ENCODE assay signal across 19 mouse cellular contexts in the genomic region with DNA sequence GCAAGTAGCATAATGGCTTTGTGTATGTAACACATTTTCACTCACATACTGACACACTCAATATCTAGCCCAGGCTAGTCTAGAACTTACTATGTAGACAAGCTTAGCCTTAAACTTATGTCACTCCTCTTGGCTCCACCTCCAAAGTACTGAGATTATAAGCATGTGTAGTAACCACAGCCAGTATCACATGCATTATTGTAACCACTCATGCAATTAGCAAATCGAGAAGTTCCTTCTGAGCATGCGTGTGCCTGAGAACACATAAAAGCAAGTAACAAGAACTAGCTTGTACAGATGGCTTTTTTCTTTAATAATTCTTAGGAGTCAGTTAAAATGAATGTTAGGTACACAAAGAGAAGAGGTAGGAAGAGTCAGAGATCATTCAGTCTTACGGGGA. TPM values are rescaled to one million over a fixed set of nuclear protein-coding genes. Genes with fewer than 3 reads are reported as not detected.
DNase-seq lines count a peak whose midpoint lies in the region; ATAC-seq and TF ChIP-seq lines count a peak whose summit lies in the region.
"Had no signal": no experiment of that assay in that cellular context is flagged by ENCODE, and none has a peak within 500 bp of the region (broad histone marks: within the 10 kb centered on the region; RNA-seq: fewer than 3 reads in every experiment).

No protein-coding gene starts in this region.

- ATAC-seq in lung, postnatal 0 days: no peak
- ATAC-seq in megakaryocyte progenitor cell, adult 5-6 weeks (replicated peaks; ENCODE audit: poor library complexity): peak; percentile 36
- ATAC-seq in heart, embryonic 12.5 days (ENCODE audit: insufficient number of reproducible peaks, low FRiP score): no peak
- ATAC-seq: forebrain, embryonic 15.5 days had no signal

- H3K36me3 ChIP-seq in lung, postnatal 0 days (ENCODE audit: insufficient read depth, low read length): no peaks in the 10 kb centered on the region
- H3K36me3 ChIP-seq in MEL (ENCODE audit: control insufficient read depth in 1 of 2, insufficient read depth in 2 of 2, low read length in 2 of 2): peaks cover 0 to 14% of the 10 kb centered on the region in 2 experiments; a peak in 2 of 4 replicates
- no peaks in the 10 kb centered on the region for H3K36me3 ChIP-seq in heart, embryonic 12.5 days
- H3K36me3 ChIP-seq: embryonic facial prominence, embryonic 12.5 days; forebrain, embryonic 15.5 days; heart, embryonic 13.5 days; hindbrain, embryonic 15.5 days had no signal

- peaks cover 12% of the 10 kb centered on the region; the same call in 1 of the 2 replicates for H3K4me1 ChIP-seq in lung, postnatal 0 days (ENCODE audit: insufficient read depth, low read depth, low read length)
- H3K4me1 ChIP-seq in MEL (ENCODE audit: control insufficient read depth in 1 of 2, insufficient read depth in 2 of 2, low read length in 2 of 2): peaks cover 8 to 27% of the 10 kb centered on the region in 2 experiments
- H3K4me1 ChIP-seq in heart, embryonic 12.5 days (replicated peaks): peaks cover 22% of the 10 kb centered on the region
- H3K4me1 ChIP-seq: embryonic facial prominence, embryonic 12.5 days; forebrain, embryonic 15.5 days; hindbrain, embryonic 15.5 days had no signal

- no peak overlapping the region for H3K4me2 ChIP-seq in lung, postnatal 0 days (replicated peaks; ENCODE audit: low read depth, low read length)
- no peak overlapping the region for H3K4me2 ChIP-seq in heart, embryonic 12.5 days
- H3K4me2 ChIP-seq: embryonic facial prominence, embryonic 12.5 days; forebrain, embryonic 15.5 days; heart, embryonic 13.5 days; hindbrain, embryonic 15.5 days had no signal

- 94% methylated on average over 3 of the region's 3 CpGs for WGBS in lung, postnatal 0 days
- 82% methylated on average over 3 of the region's 3 CpGs for WGBS in heart, embryonic 12.5 days

- no peak overlapping the region for H3K9ac ChIP-seq in lung, postnatal 0 days (replicated peaks; ENCODE audit: low read depth)
- H3K9ac ChIP-seq in MEL (ENCODE audit: control insufficient read depth, low read depth, low read length, poor library complexity, severe bottlenecking): peak overlapping the region; percentile 24; the same call in 1 of the 2 replicates
- H3K9ac ChIP-seq in heart, embryonic 12.5 days: no peak overlapping the region
- H3K9ac ChIP-seq: embryonic facial prominence, embryonic 12.5 days; forebrain, embryonic 15.5 days; heart, embryonic 13.5 days; hindbrain, embryonic 15.5 days had no signal

- intact Hi-C loops in left cerebral cortex, postnatal 36 days (cut with DNase I): no loop called here

- H3K27ac ChIP-seq in lung, postnatal 0 days (ENCODE audit: low read length): no peak overlapping the region
- no peak overlapping the region for H3K27ac ChIP-seq in MEL (ENCODE audit: control insufficient read depth, low read depth, low read length)
- H3K27ac ChIP-seq in heart, embryonic 12.5 days (ENCODE audit: poor library complexity, severe bottlenecking): no peak overlapping the region
- H3K27ac ChIP-seq: embryonic facial prominence, embryonic 12.5 days; forebrain, embryonic 15.5 days; heart, embryonic 13.5 days; hindbrain, embryonic 15.5 days had no signal

- no peaks in the 10 kb centered on the region for H3K9me3 ChIP-seq in lung, postnatal 0 days (ENCODE audit: low read length)
- no peaks in the 10 kb centered on the region for H3K9me3 ChIP-seq in MEL (replicated peaks; ENCODE audit: insufficient read depth, low read length)
- no peaks in the 10 kb centered on the region for H3K9me3 ChIP-seq in heart, embryonic 12.5 days (replicated peaks)
- H3K9me3 ChIP-seq: embryonic facial prominence, embryonic 12.5 days; forebrain, embryonic 15.5 days; heart, embryonic 13.5 days; hindbrain, embryonic 15.5 days had no signal

- peak; percentile 44 for DNase-seq in lung, postnatal 36 days
- DNase-seq in lung, postnatal 0 days (ENCODE audit: low spot score): no peak
- peak; percentile 82 for DNase-seq in MEL (ENCODE audit: low read depth, low spot score)
- DNase-seq in left cerebral cortex, postnatal 36 days (ENCODE audit: low spot score in 2 of 2): no peak
- no peak for DNase-seq in urinary bladder, postnatal 14 days (ENCODE audit: low spot score)
- DNase-seq: adrenal gland, adult 2 months; adrenal gland, postnatal 25 days; cerebellum, adult 11-12 months; cerebellum, adult 9-10 months; cerebellum, postnatal 25 days; gastrocnemius, postnatal 10 days; heart, postnatal 36 days had no signal

- no peaks in the 10 kb centered on the region for H3K79me2 ChIP-seq in MEL (ENCODE audit: control insufficient read depth, insufficient read depth, low read length, poor library complexity)

- TF ChIP-seq EP300 in lung, postnatal 0 days (IDR thresholded peaks at IDR 0.05): no peak
- TF ChIP-seq EP300 in MEL (IDR thresholded peaks at IDR 0.05; ENCODE audit: low read depth in 1 of 2, low read length in 2 of 2): no peak

- no peak for TF ChIP-seq RAD21 in MEL (IDR thresholded peaks at IDR 0.05; ENCODE audit: low read depth, low read length)

- TF ChIP-seq CTCF in lung, postnatal 0 days (IDR thresholded peaks at IDR 0.05): no peak
- TF ChIP-seq CTCF in MEL (IDR thresholded peaks at IDR 0.05 in 2 of 3, conservative IDR thresholded peaks at IDR 0.05 in 1 of 3; ENCODE audit: control insufficient read depth in 1 of 3, insufficient read depth in 1 of 3, low read depth in 2 of 3, low read length in 3 of 3, poor library complexity in 1 of 3, severe bottlenecking in 1 of 3): no peak

- H3K27me3 ChIP-seq in lung, postnatal 0 days (replicated peaks; ENCODE audit: insufficient read depth, low read length): no peaks in the 10 kb centered on the region
- H3K27me3 ChIP-seq in MEL (ENCODE audit: control insufficient read depth in 1 of 2, insufficient read depth in 2 of 2, low read length in 2 of 2): no peaks in the 10 kb centered on the region
- no peaks in the 10 kb centered on the region for H3K27me3 ChIP-seq in heart, embryonic 12.5 days (replicated peaks)
- H3K27me3 ChIP-seq: CH12.LX; embryonic facial prominence, embryonic 12.5 days; forebrain, embryonic 15.5 days; heart, embryonic 13.5 days; hindbrain, embryonic 15.5 days had no signal

- no peak for TF ChIP-seq POLR2A in MEL (IDR thresholded peaks at IDR 0.05; ENCODE audit: control insufficient read depth in 1 of 2, insufficient read depth in 1 of 2, low read depth in 1 of 2, low read length in 2 of 2, poor library complexity in 1 of 2)

- H3K4me3 ChIP-seq in lung, postnatal 0 days (ENCODE audit: low read depth, low read length): no peak overlapping the region
- 0 out of 4 replicates have a peak overlapping the region, but pooled peaks of 1 of the 2 experiments have one; percentile 22 for H3K4me3 ChIP-seq in MEL (ENCODE audit: control insufficient read depth in 1 of 2, insufficient read depth in 1 of 2, low read depth in 2 of 2, low read length in 2 of 2)
- no peak overlapping the region for H3K4me3 ChIP-seq in heart, embryonic 12.5 days
- H3K4me3 ChIP-seq: embryonic facial prominence, embryonic 12.5 days; forebrain, embryonic 15.5 days; heart, embryonic 13.5 days; hindbrain, embryonic 15.5 days had no signal

TF ChIP-seq in MEL, 35 proteins besides CTCF, POLR2A, EP300 and RAD21 (continues in another document):
- TF ChIP-seq MXI1 (IDR thresholded peaks at IDR 0.05; ENCODE audit: low read depth, low read length) (0 out of 2 replicates have a peak, but pooled peaks have one; percentile 43), ETS1 (IDR thresholded peaks at IDR 0.05; ENCODE audit: low read depth, low read length) (peak; percentile 40; the same call in 1 of the 2 replicates), ZKSCAN1 (IDR thresholded peaks at IDR 0.05; ENCODE audit: low read depth, low read length) (no peak), ZC3H11A (IDR thresholded peaks at IDR 0.05; ENCODE audit: low read depth, low read length) (no peak)

RNA-seq across cellular contexts. Expression of a gene that starts 11.3 kb away (rescaled TPM):
- 77.9 and 87.4 TPM in 2 replicates for polyA plus RNA-seq in lung, postnatal 0 days (2015; fragmentation: Nextera tagmentation; extraction: Ambion mirVana)
- 19.1 and 20.6 TPM in 2 replicates for total RNA-seq in MEL (2012; rRNA removed)
- 100 to 1,000 TPM in 1 of 2 experiments, 10 to 100 TPM in 1; 18.9 to 279 TPM for polyA plus RNA-seq in MEL (2012; ENCODE audit: insufficient read depth in 1 of 2, insufficient read length in 2 of 2, low read depth in 1 of 2, low replicate concordance in 2 of 2, missing spikeins in 1 of 2)
- total RNA-seq in megakaryocyte progenitor cell, adult 5-6 weeks (2015): 33.6 and 34.0 TPM in 2 replicates
- total RNA-seq in megakaryocyte progenitor cell, adult 5-6 weeks (2017): 51.5 and 64.3 TPM in 2 replicates
- 100 to 1,000 TPM; 271 to 278 TPM for total RNA-seq in left cerebral cortex, postnatal 36 days (2021)
- 48.3 and 49.1 TPM in 2 replicates for polyA plus RNA-seq in heart, embryonic 12.5 days (2016; fragmentation: Nextera tagmentation; extraction: Ambion mirVana)

RNA-seq across cellular contexts. Expression of a gene that starts 16.3 kb away (rescaled TPM):
- 35.2 and 42.4 TPM in 2 replicates for polyA plus RNA-seq in lung, postnatal 0 days (2015; fragmentation: Nextera tagmentation; extraction: Ambion mirVana)
- total RNA-seq in MEL (2012; rRNA removed): 210 and 253 TPM in 2 replicates
- polyA plus RNA-seq in MEL (2012; ENCODE audit: insufficient read depth in 1 of 2, insufficient read length in 2 of 2, low read depth in 1 of 2, low replicate concordance in 2 of 2, missing spikeins in 1 of 2): 100 to 1,000 TPM in 1 of 2 experiments, not detected in 1; 131 TPM
- total RNA-seq in megakaryocyte progenitor cell, adult 5-6 weeks (2015): 198 and 211 TPM in 2 replicates
- 202 and 219 TPM in 2 replicates for total RNA-seq in megakaryocyte progenitor cell, adult 5-6 weeks (2017)
- total RNA-seq in left cerebral cortex, postnatal 36 days (2021): 100 to 1,000 TPM; 109 to 116 TPM
- 88.4 and 101 TPM in 2 replicates for polyA plus RNA-seq in heart, embryonic 12.5 days (2016; fragmentation: Nextera tagmentation; extraction: Ambion mirVana)

RNA-seq across cellular contexts. Expression of a gene that starts 16.5 kb away (rescaled TPM):
- polyA plus RNA-seq in lung, postnatal 0 days (2015; fragmentation: Nextera tagmentation; extraction: Ambion mirVana): 91.0 and 120 TPM in 2 replicates
- total RNA-seq in MEL (2012; rRNA removed): 673 and 732 TPM in 2 replicates
- polyA plus RNA-seq in MEL (2012; ENCODE audit: insufficient read depth in 1 of 2, insufficient read length in 2 of 2, low read depth in 1 of 2, low replicate concordance in 2 of 2, missing spikeins in 1 of 2): 100 to 1,000 TPM in 1 of 2 experiments, not detected in 1; 760 TPM
- 43.7 and 97.0 TPM in 2 replicates for total RNA-seq in megakaryocyte progenitor cell, adult 5-6 weeks (2015)
- not detected in 2 replicates for total RNA-seq in megakaryocyte progenitor cell, adult 5-6 weeks (2017)
- 100 to 1,000 TPM in 1 of 2 experiments, 10 to 100 TPM in 1; 82.1 to 108 TPM for total RNA-seq in left cerebral cortex, postnatal 36 days (2021)
- 272 and 292 TPM in 2 replicates for polyA plus RNA-seq in heart, embryonic 12.5 days (2016; fragmentation: Nextera tagmentation; extraction: Ambion mirVana)

RNA-seq across cellular contexts. Expression of a gene that starts 28.6 kb away (rescaled TPM):
- 246 and 280 TPM in 2 replicates for polyA plus RNA-seq in lung, postnatal 0 days (2015; fragmentation: Nextera tagmentation; extraction: Ambion mirVana)
- 530 and 612 TPM in 2 replicates for total RNA-seq in MEL (2012; rRNA removed)
- 100 to 1,000 TPM in 1 of 2 experiments, not detected in 1; 126 TPM for polyA plus RNA-seq in MEL (2012; ENCODE audit: insufficient read depth in 1 of 2, insufficient read length in 2 of 2, low read depth in 1 of 2, low replicate concordance in 2 of 2, missing spikeins in 1 of 2)
- 539 and 573 TPM in 2 replicates for total RNA-seq in megakaryocyte progenitor cell, adult 5-6 weeks (2015)
- total RNA-seq in megakaryocyte progenitor cell, adult 5-6 weeks (2017): 216 and 275 TPM in 2 replicates
- 10 to 100 TPM; 75.3 to 88.9 TPM for total RNA-seq in left cerebral cortex, postnatal 36 days (2021)
- polyA plus RNA-seq in heart, embryonic 12.5 days (2016; fragmentation: Nextera tagmentation; extraction: Ambion mirVana): 311 and 320 TPM in 2 replicates

Comparison
In these comparisons a context has a peak if more than half of its experiments do, and no peak if none do; other contexts are left out.
1. DNase-seq: peak in lung, postnatal 36 days (single experiment) and MEL (single experiment); none in lung, postnatal 0 days (single experiment), left cerebral cortex, postnatal 36 days (0 of 2) and urinary bladder, postnatal 14 days (single experiment).
2. RNA of a gene that starts 11.3 kb away (total RNA-seq): 271 to 278 TPM in left cerebral cortex, postnatal 36 days; 33.6 to 64.3 TPM in megakaryocyte progenitor cell, adult 5-6 weeks and 19.1 to 20.6 TPM in MEL; every median in the first group is over 4 times any median in the second.